Mouse (Mus musculus): ENCODE measurements around the gene Uxs1.
A peak's percentile ranks its signal among the peaks of the same experiment; 100 is the strongest.

- TF ChIP-seq EP300 (IDR thresholded peaks at IDR 0.05; ENCODE audit: low read depth) (no peak), CTCF (IDR thresholded peaks at IDR 0.05; ENCODE audit: low read depth) (0 out of 2 replicates have a peak, but pooled peaks have one; percentile 2)
Measured at GRCm38 (mm10) chr1:43827002-43827762, 418 bp downstream of the Uxs1 start.

All from liver, embryonic 14.5 days (tissue).